Mouse (Mus musculus): ENCODE measurements at regions not wholly inside any gene's neighbourhood (a gene's known extent, or its start where the extent isn't known, plus 50 kb on each side); places are given as distances from the start of the nearest gene placed in this dataset.
A peak's percentile ranks its signal among the peaks of the same experiment; 100 is the strongest.

DNA sequence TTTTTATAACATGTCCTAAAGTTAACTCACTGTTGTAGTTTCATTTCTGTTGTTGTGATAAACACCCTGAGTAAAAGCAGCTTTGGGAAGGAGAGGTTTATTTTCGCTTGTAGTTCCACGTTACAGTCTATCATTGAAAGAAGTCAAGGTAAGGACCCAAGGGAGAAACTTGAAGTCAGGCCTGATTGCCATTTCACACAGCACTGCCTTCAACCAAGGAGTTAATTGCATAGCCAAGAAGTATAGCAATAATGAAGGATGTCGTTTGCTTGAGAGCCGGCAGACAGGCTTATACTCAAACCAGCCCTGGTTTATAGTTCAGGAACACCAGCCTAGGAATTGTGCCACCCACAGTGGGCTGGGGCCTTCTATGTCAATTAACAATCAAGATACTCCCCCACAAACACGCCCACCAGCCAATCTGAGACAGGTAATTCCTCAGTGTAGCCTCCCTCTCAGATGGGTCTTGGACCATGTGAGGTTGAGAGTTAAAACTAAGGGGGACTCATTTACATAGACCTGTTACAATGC is 59.9 kb upstream of the Mdm1 start:
- Histone ChIP-seq H3K36me3 (ENCODE audit: control insufficient read depth, insufficient read depth, low read length) (no peaks in the 10 kb centered on the region), H3K27ac (replicated peaks; ENCODE audit: insufficient read depth, low read depth, low read length) (peak overlapping the region; percentile 39; the same call in 1 of the 2 replicates), H3K79me2 (ENCODE audit: control insufficient read depth, insufficient read depth, low read length) (no peaks in the 10 kb centered on the region), H3K4me3 (ENCODE audit: insufficient read depth, low read depth, low read length) (no peak overlapping the region), H3K9ac (ENCODE audit: low read depth, low read length) (no peak overlapping the region), H3K4me1 (ENCODE audit: control insufficient read depth, insufficient read depth, low read length) (no peaks in the 10 kb centered on the region), H3K27me3 (ENCODE audit: control insufficient read depth, insufficient read depth, low read length) (no peaks in the 10 kb centered on the region)
- TF ChIP-seq CTCF (IDR thresholded peaks at IDR 0.05; ENCODE audit: low read depth, low read length): no peak
- TF ChIP-seq POLR2A (IDR thresholded peaks at IDR 0.05; ENCODE audit: extremely low read depth, insufficient read depth, low read length): no peak
- peak; percentile 28 for DNase-seq (ENCODE audit: extremely low read depth, low read depth, low spot score)
- WGBS: 88% methylated on average over 5 of the region's 5 CpGs

- 92% methylated on average over 13 of the region's 13 CpGs for WGBS
- peak; percentile 46 for DNase-seq (ENCODE audit: extremely low read depth, low read depth, low spot score)
- Histone ChIP-seq H3K4me3 (ENCODE audit: insufficient read depth, low read depth, low read length) (no peak overlapping the region), H3K79me2 (ENCODE audit: control insufficient read depth, insufficient read depth, low read length) (no peaks in the 10 kb centered on the region), H3K27ac (replicated peaks; ENCODE audit: insufficient read depth, low read depth, low read length) (no peak overlapping the region), H3K36me3 (ENCODE audit: control insufficient read depth, insufficient read depth, low read length) (no peaks in the 10 kb centered on the region), H3K27me3 (ENCODE audit: control insufficient read depth, insufficient read depth, low read length) (no peaks in the 10 kb centered on the region), H3K4me1 (ENCODE audit: control insufficient read depth, insufficient read depth, low read length) (no peaks in the 10 kb centered on the region), H3K9ac (ENCODE audit: low read depth, low read length) (no peak overlapping the region)
- TF ChIP-seq POLR2A (IDR thresholded peaks at IDR 0.05; ENCODE audit: extremely low read depth, insufficient read depth, low read length) (no peak), CTCF (IDR thresholded peaks at IDR 0.05; ENCODE audit: low read depth, low read length) (no peak)
Measured at GRCm38 (mm10) chr10:118083035-118083720, 58.4 kb upstream of the Mdm1 start.

DNA sequence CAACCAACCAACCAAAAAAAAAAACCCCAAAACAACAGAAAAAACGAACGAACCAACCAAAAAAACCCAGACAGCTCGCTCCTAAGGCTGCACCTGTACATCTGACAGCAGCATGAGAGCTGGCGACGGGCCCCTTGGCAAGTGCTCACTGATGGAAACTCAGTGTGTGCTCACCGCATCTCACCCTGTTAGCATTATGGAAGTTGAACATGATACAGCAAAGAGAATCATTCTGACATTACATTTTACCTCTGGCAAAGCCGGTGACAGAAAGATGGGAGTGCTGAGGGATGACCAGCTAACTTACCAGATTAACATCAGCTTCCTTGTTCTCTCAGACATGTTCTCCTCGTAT is 57.9 kb upstream of the Mdm1 start:
- H3K27me3 ChIP-seq (ENCODE audit: control insufficient read depth, insufficient read depth, low read length): no peaks in the 10 kb centered on the region
- no peaks in the 10 kb centered on the region for H3K4me1 ChIP-seq (ENCODE audit: control insufficient read depth, insufficient read depth, low read length)
- 87% methylated on average over 8 of the region's 8 CpGs for WGBS

DNA sequence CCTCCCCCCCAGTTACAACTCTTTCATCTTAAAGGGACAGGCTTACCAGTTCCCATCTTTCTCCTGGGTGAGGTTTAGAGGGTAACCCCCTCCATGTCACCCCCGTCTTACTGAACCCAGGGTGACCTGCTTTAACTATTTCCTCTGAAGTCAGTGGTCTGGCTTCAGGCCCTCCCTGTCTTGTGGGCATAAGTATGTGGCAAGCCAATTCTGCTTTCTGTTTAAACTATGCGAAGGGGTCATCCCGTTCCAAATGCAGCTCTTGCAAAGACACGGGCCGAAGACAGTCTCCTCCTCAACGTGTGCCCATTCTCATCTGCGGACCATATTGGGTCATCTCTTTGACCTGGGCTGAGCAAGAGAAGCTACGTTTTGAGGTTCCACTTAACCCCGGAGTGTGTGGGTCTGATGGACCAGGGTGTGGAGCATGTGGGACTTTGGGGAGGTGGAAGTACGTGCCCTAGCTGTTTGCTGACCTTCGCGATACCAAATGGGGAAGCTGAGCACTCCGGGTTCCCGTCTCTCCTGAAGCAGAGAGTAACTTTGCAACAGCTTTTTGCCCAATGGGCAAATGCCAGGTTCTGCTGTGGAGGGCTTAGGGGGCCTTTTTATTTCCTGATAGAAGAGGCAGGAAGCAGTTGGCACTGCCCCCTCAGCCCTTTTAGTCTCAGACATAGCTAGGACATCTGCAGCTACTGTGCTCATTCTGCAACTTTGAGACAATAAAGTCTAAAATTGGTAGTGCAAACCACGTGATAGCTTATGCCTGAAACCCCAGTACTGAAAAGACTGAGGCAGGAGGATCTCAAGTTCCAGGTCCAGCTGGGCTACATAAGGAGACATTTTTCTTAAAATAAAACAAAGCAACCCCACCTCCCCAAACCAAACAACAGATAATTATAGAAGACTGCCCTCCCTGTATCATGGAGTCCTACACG is 56.3 kb upstream of the Mdm1 start:
- H3K4me3 ChIP-seq (ENCODE audit: insufficient read depth, low read depth, low read length): no peak overlapping the region
- H3K4me1 ChIP-seq (ENCODE audit: control insufficient read depth, insufficient read depth, low read length): no peaks in the 10 kb centered on the region
- TF ChIP-seq POLR2A (IDR thresholded peaks at IDR 0.05; ENCODE audit: extremely low read depth, insufficient read depth, low read length) (no peak), CTCF (IDR thresholded peaks at IDR 0.05; ENCODE audit: low read depth, low read length) (no peak)
- H3K27me3 ChIP-seq (ENCODE audit: control insufficient read depth, insufficient read depth, low read length): no peaks in the 10 kb centered on the region
- H3K27ac ChIP-seq (replicated peaks; ENCODE audit: insufficient read depth, low read depth, low read length): peak overlapping the region; percentile 13; the same call in 1 of the 2 replicates
- WGBS: 85% methylated on average over 16 of the region's 16 CpGs
- no peaks in the 10 kb centered on the region for H3K36me3 ChIP-seq (ENCODE audit: control insufficient read depth, insufficient read depth, low read length)
- H3K79me2 ChIP-seq (ENCODE audit: control insufficient read depth, insufficient read depth, low read length): no peaks in the 10 kb centered on the region
- peak; percentile 37 for DNase-seq (ENCODE audit: extremely low read depth, low read depth, low spot score)
- H3K9ac ChIP-seq (ENCODE audit: low read depth, low read length): no peak overlapping the region

More for the DNA sequence above, 57.9 kb upstream of the Mdm1 start:
- TF ChIP-seq CTCF (IDR thresholded peaks at IDR 0.05; ENCODE audit: low read depth, low read length) (no peak), POLR2A (IDR thresholded peaks at IDR 0.05; ENCODE audit: extremely low read depth, insufficient read depth, low read length) (no peak)
- no peak overlapping the region for H3K27ac ChIP-seq (replicated peaks; ENCODE audit: insufficient read depth, low read depth, low read length)
- no peaks in the 10 kb centered on the region for H3K36me3 ChIP-seq (ENCODE audit: control insufficient read depth, insufficient read depth, low read length)
- no peak for DNase-seq (ENCODE audit: extremely low read depth, low read depth, low spot score)
- H3K79me2 ChIP-seq (ENCODE audit: control insufficient read depth, insufficient read depth, low read length): no peaks in the 10 kb centered on the region
- H3K9ac ChIP-seq (ENCODE audit: low read depth, low read length): no peak overlapping the region
- H3K4me3 ChIP-seq (ENCODE audit: insufficient read depth, low read depth, low read length): no peak overlapping the region

GRCm38 (mm10) chr10:118087570-118088340 is 53.9 kb upstream of the Mdm1 start:
- Histone ChIP-seq H3K79me2 (ENCODE audit: control insufficient read depth, insufficient read depth, low read length) (no peaks in the 10 kb centered on the region), H3K36me3 (ENCODE audit: control insufficient read depth, insufficient read depth, low read length) (no peaks in the 10 kb centered on the region), H3K4me3 (ENCODE audit: insufficient read depth, low read depth, low read length) (no peak overlapping the region), H3K27me3 (ENCODE audit: control insufficient read depth, insufficient read depth, low read length) (no peaks in the 10 kb centered on the region), H3K4me1 (ENCODE audit: control insufficient read depth, insufficient read depth, low read length) (no peaks in the 10 kb centered on the region), H3K9ac (ENCODE audit: low read depth, low read length) (no peak overlapping the region), H3K27ac (replicated peaks; ENCODE audit: insufficient read depth, low read depth, low read length) (no peak overlapping the region)
- DNase-seq (ENCODE audit: extremely low read depth, low read depth, low spot score): no peak
- WGBS: 35% methylated on average over 12 of the region's 12 CpGs
- no peak for TF ChIP-seq CTCF (IDR thresholded peaks at IDR 0.05; ENCODE audit: low read depth, low read length)
- TF ChIP-seq POLR2A (IDR thresholded peaks at IDR 0.05; ENCODE audit: extremely low read depth, insufficient read depth, low read length): no peak
